Mouse (Mus musculus) gastrocnemius, adult 2 months (tissue): ENCODE data around the gene Asphd2. TPM values are rescaled to one million over a fixed set of nuclear protein-coding genes. Genes with fewer than 3 reads are reported as not detected.
A peak's percentile ranks its signal among the peaks of the same experiment; 100 is the strongest.

Source experiments
- DNase-seq: peaks from one replicate; pipeline ENCODE4 v3.0.0; 2022
- H3K27ac ChIP-seq: fragments of 200-600 bp; 2 replicates; pipeline ENCODE4 v1.8.1; 2022; ENCODE audit warnings: mild to moderate bottlenecking
- H3K4me3 ChIP-seq: fragments of 200-600 bp; 2 replicates; pipeline ENCODE4 v1.8.1; 2022; ENCODE audit warnings: mild to moderate bottlenecking, moderate library complexity
- CTCF ChIP-seq: fragments of 200-600 bp; IDR thresholded peaks from 2 replicates; pipeline ENCODE4 v1.8.1; 2022; ENCODE audit warnings: antibody characterized with exemption, mild to moderate bottlenecking, moderate library complexity
- intact Hi-C: fragments of 180-260 bp; cut with DNase I; formaldehyde crosslinking; loops from one replicate; pipeline ENCODE4 v1.15.1; 2025
- total RNA-seq, 2 experiments: library from RNA; stranded (reverse); gene quantifications; 2 replicates each; pipeline ENCODE4 v1.2.3; 2021

Asphd2 gene
- total RNA-seq, 2 experiments from 2014 or later, result 0.17 to 0.18 TPM

DNA sequence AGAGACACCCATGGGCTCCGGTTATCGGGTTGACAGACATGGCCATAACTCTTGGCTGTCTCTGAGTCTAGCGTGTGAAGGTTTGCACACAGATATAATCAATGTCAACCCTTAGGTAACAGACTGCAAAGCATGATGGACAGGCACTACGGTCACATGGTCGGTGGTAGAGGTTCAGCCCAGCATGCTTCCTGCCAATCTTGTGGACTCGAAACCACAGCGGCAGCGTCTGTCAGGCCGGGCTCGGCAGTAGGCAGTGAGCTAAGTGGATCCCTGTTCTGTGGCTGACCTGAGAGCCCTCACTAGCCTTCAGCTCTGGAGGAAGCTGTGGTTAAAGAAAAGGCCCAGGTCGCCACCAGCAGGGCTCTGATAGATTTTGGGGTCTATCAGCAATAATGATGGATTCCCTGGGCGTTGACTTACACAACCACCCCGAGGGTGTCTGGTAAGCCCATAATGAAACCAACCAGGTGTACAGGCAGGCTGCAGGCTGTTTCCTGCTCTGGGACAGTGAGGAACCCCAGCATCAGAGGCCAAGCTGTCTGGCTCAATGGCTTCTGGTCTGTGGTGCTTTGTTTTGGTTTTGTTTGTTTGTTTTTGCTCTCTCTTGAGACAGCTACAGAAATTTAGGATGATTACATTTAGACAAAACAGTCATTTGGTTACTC is 9.7 kb downstream of the Asphd2 start:
- DNase-seq, result no peak
- TF ChIP-seq CTCF, result no peak
- intact Hi-C loops, result no loop called here

DNA sequence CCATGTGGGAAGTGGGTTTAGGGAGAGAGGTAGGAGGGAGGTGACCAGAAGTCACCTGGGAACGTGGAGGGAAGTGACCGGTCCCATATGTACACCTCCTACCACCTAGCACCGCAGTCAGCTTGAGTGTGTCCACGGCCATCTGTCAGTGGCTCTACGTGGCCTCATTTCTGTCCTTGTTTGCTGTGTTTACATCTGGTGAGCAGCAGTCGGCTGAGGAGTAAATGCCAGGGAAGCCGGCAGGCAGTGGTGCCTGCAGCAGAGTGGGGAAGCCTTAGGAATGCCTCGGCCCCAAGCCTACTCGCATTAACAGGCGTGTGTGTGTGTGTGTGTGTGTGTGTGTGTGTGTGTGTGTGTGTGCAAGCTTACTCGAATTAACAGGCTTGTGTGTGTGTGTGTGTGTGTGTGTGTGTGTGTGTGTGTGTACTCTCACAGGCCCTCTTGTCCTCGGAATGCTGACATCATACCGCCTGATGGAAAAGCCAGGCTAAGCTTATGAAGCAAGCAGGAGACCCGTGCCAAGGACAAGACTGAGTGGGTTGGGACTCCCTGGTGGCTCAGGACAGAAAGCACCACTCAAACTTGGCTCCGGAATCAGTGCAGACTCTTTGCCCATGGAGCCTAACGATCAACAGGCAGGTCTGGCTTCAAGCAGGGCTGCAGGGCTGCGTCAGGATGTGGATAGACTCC is 11.9 kb downstream of the Asphd2 start:
- no peak for TF ChIP-seq CTCF
- DNase-seq, result peak; percentile 70
- intact Hi-C loops, result no loop called here
- Histone ChIP-seq H3K4me3 (no peak overlapping the region), H3K27ac (peak overlapping the region; percentile 63)

More for the DNA sequence above, 9.7 kb downstream of the Asphd2 start:
- Histone ChIP-seq H3K4me3 (no peak overlapping the region), H3K27ac (no peak overlapping the region)

DNA sequence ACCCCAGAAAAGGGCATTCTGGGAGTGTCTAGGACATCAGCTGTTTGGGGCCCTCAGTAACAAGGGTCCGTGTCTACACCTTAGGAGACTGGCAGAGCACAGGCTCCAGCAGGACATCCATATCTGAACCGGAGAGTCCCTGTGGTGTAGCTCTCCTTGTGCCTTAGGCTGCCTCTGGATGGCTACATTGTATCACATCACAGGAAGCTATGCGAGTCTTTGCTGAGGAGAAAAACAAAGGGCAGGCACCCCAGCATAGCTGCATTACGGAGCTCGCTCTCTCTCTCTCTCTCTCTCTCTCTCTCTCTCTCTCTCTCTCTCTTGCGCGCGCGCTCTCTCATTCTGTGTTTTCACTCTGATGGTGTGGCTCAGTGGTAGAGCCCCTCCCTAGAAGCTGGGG is 12.6 kb downstream of the Asphd2 start:
- peak; percentile 16 for DNase-seq
- intact Hi-C loops, result no loop called here
- TF ChIP-seq CTCF, result no peak
- no peak overlapping the region for H3K4me3 ChIP-seq
- peak overlapping the region; percentile 63; the same call in 1 of the 2 replicates for H3K27ac ChIP-seq

DNA sequence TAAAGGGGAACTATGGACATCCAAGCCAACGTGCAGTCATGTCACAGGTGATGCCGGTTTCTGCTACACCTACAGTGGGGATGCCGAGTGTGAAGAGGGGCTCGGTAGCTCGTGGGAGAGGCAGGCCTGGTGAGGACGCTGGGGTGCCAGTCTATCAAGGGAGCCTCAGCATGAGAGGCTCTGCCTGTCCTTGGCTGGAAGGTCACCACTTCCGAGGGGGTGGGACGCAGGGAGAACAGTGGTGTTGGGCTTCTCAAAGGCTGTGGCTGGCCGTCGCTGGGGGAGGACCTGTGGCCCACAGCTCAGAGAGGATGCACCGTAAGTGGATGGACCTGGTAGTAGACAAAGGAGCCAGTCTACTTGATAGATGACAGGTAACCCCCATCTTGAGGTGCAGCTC is 13.5 kb downstream of the Asphd2 start:
- TF ChIP-seq CTCF, result no peak
- intact Hi-C loops, result no loop called here
- no peak for DNase-seq
- no peak overlapping the region for H3K4me3 ChIP-seq
- H3K27ac ChIP-seq, result no peak overlapping the region

DNA sequence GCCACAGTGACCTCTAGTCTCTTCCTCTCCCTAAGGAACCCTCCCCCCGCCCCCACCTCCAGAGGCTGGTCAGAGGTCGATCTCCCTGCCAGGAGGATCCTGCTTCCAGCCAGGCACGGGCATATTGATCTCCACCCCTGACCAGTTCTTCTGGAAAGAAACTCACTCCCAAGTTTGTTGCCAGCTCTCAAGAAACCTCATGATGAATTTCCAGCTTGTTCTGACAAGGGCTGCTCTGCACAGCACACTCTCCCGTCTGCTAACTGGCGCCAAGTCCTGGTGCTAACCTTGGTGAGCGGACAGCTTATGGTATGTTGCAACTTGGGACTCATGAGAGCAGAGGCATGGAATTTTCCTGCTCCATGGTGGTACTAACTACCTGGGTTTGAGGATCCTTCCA is 15.9 kb downstream of the Asphd2 start:
- no peak overlapping the region for H3K27ac ChIP-seq
- DNase-seq, result no peak

DNA sequence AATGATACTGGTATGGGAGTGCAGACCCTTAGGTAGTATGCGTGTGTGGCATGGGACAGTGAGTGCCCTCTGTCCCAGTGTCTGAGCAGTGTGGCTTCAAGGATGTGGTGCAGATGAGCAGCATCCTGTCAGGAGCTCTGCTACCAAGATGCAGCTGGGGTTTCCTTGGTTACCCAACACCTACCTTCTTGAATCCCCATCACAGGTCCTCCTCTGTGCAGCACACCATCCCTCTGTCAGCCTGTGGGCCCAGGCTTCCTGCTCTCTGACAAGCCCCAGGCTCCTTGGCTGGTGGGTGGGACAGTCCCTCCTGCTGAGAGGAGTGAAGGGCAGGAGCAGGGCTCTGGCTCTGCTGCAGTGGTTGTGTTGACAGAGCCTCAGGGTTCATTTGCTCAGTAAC is 17.3 kb downstream of the Asphd2 start:
- TF ChIP-seq CTCF, result no peak
- Histone ChIP-seq H3K4me3 (no peak overlapping the region), H3K27ac (no peak overlapping the region)
- DNase-seq, result no peak
- intact Hi-C loops, result no loop called here

More for the DNA sequence above, 15.9 kb downstream of the Asphd2 start:
- intact Hi-C loops, result no loop called here
- no peak for TF ChIP-seq CTCF
- H3K4me3 ChIP-seq, result no peak overlapping the region

DNA sequence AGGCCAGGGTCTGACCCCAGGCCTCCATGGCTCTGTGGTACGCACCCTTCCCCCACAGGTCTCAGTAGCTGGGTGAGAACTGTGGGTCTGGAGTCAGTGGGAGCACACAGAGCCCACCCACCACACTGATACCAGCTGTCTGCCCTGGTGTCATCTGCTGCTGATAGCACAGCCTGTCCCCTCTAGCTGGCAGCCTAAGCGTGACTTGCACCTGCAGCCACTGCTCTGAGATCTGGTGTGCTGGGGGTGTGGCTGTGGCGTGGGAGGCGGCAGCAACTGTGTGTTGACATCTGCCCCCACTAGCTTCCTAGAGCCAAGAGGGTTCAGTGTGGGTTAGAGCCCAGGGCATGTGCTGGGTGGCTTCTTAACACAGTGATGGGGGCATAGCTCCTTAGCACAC is 18.6 kb downstream of the Asphd2 start:
- DNase-seq, result no peak

DNA sequence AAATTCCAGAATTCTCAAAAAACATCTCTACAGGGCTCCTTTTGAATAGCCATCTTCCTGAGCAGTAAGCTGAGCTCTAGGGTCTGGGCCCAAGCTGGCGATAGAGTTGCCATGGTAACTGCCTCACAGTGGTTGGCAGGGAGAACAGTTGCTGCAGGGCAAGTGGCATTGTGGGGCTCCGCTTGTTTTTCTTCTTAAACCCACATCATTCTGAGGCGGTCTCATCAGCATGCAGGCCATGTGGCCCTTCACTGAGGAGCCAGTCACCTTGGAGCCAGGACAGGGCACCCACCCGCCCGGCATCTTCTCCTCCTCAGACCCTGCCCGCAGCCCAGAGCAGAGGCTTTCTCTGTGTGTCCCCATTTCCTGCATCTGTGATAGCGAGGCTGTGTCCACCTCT is 22.7 kb downstream of the Asphd2 start:
- Histone ChIP-seq H3K27ac (no peak overlapping the region), H3K4me3 (no peak overlapping the region)
- intact Hi-C loops, result no loop called here
- DNase-seq, result no peak
- TF ChIP-seq CTCF, result no peak

More for the DNA sequence above, 18.6 kb downstream of the Asphd2 start:
- intact Hi-C loops, result no loop called here
- Histone ChIP-seq H3K4me3 (no peak overlapping the region), H3K27ac (no peak overlapping the region)
- TF ChIP-seq CTCF, result no peak

DNA sequence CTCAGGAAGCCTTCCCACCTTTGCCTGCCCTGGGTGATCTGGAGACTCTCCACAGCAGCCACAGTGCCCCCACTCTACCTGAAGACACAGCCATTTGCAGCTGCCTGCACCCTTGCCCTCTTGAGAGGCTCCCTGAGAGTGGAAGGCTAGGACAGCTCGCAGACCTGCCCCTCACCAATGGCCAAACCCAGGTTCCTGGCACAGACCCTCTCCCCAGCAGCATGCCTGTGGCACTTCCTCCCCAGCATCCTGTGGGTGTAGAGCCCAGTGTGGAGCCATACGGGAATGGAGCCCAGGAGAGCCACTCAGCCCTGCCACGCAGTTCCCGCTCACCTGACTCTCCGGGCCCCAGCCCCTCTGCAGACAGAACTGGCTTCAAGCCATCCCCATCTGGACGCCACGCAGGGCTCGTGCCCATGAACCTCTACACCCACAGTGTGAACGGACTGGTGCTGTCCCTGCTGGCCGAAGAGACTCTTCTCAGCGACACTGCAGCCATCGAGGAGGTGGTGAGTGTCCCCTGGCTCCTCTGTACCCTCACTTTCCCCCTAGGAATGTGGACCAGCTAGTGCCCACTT is 24.3 kb downstream of the Asphd2 start:
- no peak overlapping the region for H3K27ac ChIP-seq
- intact Hi-C loops, result no loop called here
- no peak overlapping the region for H3K4me3 ChIP-seq
- DNase-seq, result no peak
- TF ChIP-seq CTCF, result no peak

DNA sequence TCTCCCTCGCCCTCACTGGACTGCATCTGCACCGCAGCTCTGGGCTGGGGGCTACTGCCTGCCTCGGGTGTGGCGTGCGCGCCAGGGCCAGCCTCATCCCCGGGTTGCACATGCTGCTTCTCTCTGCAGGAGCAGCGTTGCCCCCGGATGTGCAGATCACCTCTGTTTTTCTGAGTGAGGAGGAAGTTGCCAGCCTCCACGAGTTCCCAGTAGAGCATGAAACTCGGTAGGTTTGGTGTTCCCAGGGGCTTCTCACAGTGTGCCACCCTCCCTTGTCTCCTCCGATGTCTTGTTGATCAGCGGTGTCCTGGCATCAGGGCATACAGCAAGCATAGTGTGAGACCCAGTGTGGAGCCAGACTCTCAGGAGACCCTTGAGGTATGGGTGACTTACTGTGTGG is 25.3 kb downstream of the Asphd2 start:
- TF ChIP-seq CTCF, result no peak
- Histone ChIP-seq H3K4me3 (no peak overlapping the region), H3K27ac (no peak overlapping the region)
- intact Hi-C loops, result no loop called here
- no peak for DNase-seq

DNA sequence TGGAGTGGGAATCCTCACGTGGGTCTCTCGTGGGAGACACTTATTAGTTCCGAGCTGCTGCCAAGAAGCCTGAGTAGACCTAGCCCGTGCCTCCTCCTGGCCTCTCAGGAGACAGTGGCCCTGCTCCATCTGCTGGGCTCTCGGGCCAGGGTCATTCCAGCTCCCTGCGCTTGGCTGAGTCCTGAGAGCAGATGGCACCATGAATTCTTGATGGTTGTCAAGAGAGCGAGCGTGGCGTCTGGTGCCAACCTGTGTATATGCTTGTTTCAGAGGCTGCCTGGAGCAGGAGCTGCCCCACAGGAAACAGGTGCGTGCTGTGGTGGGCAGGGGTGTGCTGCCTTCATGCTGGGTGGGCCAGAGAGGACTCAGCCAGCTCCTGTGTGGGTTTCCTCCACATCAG is 26.0 kb downstream of the Asphd2 start:
- Histone ChIP-seq H3K4me3 (no peak overlapping the region), H3K27ac (no peak overlapping the region)
- intact Hi-C loops, result no loop called here
- no peak for DNase-seq
- no peak for TF ChIP-seq CTCF

DNA sequence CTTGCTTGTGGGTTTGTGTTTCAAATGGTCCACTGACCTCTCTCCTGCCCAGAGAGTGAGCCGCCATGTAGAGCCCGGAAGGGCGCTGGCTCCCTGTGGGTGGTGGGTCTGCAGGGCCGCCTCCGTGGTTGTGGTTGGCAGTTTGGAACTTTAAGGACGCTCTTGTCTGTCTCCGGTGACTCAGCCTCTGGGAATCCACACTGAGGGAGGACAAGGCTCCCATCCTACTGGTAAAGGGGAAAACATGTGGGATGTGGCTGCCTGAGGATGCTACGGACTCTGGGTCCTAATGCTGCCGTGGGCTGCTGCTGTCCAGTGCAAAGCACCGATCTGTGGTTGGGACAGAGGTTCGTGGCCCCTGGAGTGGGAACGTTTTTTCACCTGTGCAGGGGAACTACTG is 26.7 kb downstream of the Asphd2 start:
- Histone ChIP-seq H3K27ac (no peak overlapping the region), H3K4me3 (no peak overlapping the region)
- no peak for DNase-seq
- intact Hi-C loops, result no loop called here
- no peak for TF ChIP-seq CTCF

DNA sequence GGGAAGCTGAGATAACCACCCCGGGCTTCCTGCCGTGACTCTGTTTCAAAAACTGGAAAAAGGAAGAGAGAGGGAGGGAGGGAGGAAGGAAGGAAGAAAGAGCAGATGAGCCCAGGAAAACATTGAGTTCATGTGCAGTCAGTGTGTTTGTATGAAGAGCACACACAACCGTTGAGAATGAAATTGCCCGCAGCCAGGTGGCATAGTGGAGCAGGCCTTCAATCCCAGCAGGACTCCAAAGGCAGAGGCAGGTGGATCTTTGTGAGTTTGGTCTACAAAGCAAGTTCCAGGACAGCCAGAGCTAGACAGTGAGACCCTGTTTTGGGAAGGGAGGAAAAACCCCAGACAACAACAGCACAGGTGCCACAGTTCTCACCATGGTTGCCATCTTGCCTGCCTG is 27.3 kb downstream of the Asphd2 start:
- no peak for DNase-seq
- TF ChIP-seq CTCF, result no peak
- H3K4me3 ChIP-seq, result no peak overlapping the region
- intact Hi-C loops, result no loop called here
- no peak overlapping the region for H3K27ac ChIP-seq
